Mouse (Mus musculus) B cell, adult 2 months (primary cell): Measurements from ENCODE around the gene Git1.

Experiments used
- DNase-seq, 2 experiments: peaks; one replicate each; pipeline ENCODE4 v3.0.0; 2022

Gene Git1

DNA sequence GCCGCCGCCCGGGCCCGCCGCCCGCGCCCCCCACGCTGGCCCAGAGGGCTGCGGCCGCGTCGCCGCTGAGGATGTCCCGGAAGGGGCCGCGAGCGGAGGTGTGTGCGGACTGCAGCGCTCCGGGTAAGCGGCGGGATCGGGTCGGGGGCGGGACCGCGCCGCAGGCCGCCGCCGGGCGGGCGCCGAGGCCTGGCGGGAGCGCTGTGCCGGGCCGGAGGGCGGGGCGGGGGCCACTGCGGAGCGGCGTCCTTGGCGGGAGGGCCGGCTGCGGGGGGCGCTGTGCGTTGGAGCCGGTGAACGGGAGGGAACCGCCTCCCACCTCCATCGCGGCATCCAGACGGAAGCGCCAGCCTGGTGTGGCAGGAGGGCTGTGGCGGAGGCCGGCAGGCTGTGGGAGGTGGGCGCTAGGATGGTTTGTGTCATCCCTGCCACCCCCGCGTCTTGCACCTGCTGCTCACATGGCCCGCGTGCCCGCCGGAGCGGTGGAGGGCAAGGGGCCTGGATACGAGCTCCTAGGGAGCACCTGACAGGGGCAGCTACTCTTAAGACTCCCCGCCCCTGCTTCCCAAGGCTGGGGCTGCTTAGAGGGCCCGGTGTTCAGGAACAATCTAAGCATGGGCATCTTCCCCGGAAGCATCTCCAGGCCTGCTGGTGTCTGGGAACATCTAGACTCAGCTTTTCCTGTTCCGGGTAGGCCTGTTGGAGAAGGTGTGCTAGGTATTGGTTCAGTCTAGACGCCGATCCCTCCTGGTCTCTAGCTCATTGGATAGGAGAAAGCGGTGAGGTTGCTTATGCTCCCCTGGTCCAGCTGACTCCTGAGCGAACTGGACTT lies at the start of gene Git1:
Git1 (plus strand) TSS at position 51 of the 832 bp plus-strand sequence.
- DNase-seq = peak; percentile 38 to 53

- DNase-seq = no peak
These were observed 48.4 kb upstream of the Git1 start for GRCm38 (mm10) chr11:77444939-77445338.

DNA sequence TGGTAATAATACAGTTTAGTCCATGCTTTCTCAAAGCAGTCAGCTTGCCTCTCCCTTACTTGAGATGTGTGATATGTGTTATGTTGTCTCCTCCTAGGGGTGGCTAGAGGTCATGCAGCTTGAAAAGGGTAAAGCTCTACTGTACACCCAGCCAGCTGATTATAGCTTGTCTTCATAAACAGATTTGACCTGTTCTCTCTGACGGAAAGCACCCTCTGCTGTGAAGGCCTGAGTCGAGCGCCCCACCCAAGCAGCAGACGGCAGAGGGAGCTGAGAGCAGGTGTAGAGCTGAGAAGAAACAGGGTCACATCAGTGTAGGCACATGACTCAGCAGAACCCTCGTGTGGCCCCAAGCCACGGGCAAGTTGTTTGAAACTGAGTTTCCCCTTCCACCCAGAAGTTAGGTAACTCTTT lies 46.7 kb upstream of the Git1 start:
- peak; percentile 52 to 65 for DNase-seq

DNA sequence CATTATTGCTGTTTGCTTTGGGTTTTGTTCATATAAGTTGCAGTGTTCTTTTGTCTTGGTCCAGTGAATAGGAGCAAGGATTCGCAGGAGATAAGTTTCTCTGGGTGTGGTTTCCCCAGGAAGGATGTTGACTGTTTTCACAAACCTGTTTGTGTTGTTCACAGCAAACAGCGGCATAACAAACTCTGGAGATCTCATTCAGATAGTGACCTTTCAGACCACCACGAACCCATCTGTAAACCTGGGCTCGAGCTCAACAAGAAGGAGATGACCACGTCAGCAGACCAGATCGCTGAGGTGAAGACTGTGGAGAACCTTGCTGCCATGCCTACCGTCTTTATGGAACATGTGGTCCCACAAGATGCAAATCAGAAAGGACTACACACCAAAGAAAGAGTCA lies 44.1 kb upstream of the Git1 start:
- no peak for DNase-seq

DNA sequence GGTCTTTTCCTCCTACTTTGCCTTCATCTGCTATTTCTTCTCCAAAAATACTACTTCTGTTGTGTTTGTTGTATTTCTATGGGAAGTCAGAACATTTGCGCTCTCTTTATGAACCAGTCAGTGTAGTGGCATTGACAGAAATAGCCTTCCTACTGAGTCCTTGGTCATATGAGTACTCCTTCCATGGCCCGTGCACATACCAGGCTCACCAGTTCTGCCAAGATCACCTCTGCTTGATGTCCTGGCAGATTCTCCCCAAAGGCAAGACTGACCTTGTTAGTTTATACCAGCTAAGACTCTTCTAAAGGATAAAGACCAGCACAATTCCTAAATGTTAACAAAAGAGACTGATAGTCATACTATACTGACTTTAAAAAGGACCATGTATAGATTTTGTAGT lies 41.7 kb upstream of the Git1 start:
- DNase-seq = no peak

DNA sequence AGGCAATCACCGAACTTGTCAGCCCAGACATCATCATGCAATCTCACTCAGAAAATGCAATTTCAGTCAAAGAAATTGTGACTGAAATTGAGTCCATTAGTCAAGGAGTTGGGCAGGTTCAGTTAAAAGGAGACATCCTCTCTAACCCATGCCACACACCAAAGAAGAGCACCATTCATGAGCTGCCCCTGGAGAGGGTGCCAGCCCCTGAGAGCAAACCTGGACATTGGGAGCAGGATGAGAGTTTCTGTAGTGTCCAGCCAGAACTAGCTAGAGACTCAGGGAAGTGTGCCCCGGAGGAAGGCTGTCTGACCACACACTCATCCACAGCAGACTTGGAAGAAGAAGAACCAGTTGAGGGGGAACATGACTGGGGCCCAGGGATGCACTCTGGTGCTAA lies 40.0 kb upstream of the Git1 start:
- no peak for DNase-seq

DNA sequence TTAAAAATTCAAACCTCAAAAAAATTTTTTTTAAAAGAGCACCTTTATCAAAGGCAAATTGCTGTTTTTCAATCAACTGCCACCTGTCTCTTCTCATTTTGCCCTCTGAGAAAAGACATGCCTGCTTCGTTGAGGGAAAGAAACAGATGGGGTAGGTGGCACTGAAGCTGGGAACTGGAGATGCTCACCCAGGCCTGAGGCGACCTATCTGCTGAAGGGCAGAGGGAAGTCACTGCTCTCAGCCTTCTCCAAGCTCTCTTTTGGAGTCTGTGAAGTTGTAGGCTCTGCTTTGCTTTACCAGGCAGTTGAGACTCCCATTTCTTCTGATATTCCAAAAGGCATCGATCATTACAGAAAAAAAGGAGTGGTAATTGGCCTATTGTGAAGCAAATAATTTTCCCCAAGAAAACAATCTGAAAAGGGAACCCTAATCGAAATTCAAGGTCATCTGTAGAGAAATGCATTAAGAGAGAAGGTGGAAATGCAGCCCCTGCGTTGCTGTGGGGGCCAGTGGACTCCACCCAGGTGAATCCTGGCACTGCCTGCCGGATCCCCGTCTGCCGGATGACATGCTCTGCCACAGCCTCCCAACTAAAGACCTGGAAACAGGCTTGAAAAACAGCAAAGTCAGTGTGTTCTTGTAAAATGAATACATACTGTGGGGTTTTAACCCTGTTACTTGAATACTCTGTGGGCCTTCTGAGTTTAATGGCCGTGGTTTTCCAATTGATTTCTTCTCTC lies 37.4 kb upstream of the Git1 start:
- no peak for DNase-seq

DNA sequence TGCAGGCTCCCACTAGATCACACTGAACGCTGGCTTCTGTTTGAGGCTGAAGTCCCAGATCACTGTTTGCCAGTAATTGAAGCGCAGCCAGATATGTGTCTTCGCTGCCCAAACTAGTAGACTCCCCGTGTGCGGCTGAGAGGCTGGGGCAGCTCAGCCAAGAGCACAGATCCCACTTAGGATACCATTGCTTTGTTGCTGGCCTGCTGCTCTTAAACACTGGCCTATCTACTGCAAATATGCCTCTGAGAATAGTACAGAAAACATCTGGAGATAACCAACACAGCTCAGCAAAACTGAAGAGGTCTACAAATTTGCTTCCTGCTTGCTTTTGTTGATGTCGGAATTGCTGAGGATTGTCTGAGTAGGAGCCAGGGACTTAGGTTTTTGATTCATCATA lies 36.5 kb upstream of the Git1 start:
- DNase-seq = no peak

- DNase-seq = no peak
These were observed 31.5 kb upstream of the Git1 start for GRCm38 (mm10) chr11:77461856-77462255.

GRCm38 (mm10) chr11:77462283-77463100 lies 30.9 kb upstream of the Git1 start, which contains the start of gene Coro6:
Gene Coro6 (plus strand): TSS chr11:77462411.
- peak; percentile 49 to 53 for DNase-seq

DNA sequence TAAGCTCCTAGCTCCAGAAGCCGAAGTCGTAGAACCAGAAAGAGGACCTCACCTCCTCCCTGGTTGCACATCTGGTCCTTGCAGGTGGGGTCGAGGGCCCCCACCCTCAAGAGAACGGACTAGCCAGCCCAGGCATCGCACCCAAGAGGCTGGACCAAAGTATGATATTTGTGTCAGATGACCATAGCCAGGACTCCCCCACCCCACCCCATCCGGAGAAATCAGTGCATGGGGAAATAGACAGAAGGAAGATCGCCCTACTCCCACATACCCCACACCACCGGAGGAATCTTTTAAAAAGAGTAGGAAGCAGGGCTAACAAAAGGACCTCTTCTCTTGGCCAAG lies 30.3 kb upstream of the Git1 start:
- DNase-seq = no peak

- DNase-seq = no peak
These were observed 29.6 kb upstream of the Git1 start for GRCm38 (mm10) chr11:77463786-77464185.

GRCm38 (mm10) chr11:77464684-77465083 lies 28.7 kb upstream of the Git1 start:
- DNase-seq = no peak

DNA sequence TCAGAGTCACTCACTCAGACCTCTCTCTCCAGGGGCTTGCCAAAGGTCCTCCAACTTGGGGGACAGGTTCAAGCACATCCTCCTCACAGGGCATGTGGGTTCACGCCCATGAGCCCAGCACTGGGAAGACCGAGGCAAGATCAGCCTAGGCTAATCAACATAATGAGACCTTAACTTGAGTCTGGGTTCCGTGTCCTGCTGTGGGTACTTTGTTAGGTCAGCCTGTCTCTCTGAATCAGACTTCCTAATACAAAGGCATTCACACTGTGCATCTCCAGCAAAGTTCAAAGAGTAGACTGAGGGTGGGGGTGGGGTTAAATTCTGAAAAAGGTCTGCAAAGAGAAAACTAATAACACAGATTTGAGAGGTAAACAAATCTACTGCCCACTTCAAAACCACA lies 28.3 kb upstream of the Git1 start:
- DNase-seq = no peak

- DNase-seq = no peak
These were observed 26.8 kb upstream of the Git1 start for GRCm38 (mm10) chr11:77466544-77466943.

GRCm38 (mm10) chr11:77467157-77467556 lies 26.2 kb upstream of the Git1 start:
- peak; percentile 87 for DNase-seq

DNA sequence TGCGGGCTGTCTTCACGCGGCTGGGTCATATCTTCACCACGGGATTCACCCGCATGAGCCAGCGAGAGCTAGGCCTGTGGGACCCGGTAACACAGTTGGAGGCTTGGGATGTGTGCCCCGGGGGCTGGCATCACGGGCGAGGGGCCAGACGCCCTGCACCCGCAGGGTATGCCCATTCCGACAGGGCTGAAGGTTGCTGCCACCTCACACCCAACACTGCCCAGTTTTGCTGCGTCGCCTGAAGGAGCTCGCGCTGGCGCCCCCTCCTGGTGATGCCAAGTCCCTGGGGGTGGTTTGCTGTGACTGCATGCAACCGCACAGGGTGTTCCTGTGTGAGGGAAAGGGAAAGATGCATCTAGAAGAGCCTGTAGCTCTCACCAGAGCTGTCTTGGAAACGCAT lies 25.6 kb upstream of the Git1 start:
- DNase-seq = peak; percentile 91

DNA sequence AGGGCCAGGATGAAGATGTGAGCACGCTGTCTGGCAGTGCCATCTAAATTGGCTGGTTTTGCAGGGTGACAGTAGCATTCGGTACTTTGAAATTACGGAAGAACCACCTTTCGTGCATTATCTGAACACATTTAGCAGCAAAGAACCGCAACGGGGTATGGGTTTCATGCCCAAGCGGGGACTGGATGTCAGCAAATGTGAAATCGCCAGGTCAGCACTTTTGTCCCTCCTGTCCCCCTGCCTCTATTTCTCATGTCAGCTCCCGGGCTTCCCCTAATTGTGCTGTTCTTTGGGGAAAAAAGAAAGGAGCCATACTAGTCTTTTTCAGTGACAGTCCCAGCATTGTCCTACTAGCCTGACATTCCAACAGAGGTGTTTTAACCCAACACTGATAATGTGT lies 25.0 kb upstream of the Git1 start:
- DNase-seq = no peak

- no peak for DNase-seq
These were observed 22.0 kb upstream of the Git1 start for GRCm38 (mm10) chr11:77471407-77471806.

DNA sequence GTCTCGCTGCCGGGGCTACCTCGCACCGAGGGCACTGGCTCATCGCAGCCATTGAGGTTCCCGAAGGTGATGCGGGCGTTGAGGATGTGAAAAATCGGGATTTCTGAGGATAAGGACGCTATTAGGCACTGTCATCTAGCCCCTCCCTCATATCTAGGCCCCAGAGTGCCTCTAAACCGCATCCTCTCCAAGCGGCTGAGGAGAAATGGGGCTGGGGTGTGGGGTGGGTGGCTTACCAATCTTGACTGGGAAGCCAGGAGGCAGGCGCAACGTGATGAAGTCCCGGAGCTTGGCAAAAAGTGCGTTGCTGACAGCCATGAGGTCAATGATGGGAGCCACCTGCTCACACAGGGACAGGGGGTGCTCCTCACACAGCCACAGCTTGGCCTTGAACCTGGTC lies 20.6 kb upstream of the Git1 start:
- no peak for DNase-seq

DNA sequence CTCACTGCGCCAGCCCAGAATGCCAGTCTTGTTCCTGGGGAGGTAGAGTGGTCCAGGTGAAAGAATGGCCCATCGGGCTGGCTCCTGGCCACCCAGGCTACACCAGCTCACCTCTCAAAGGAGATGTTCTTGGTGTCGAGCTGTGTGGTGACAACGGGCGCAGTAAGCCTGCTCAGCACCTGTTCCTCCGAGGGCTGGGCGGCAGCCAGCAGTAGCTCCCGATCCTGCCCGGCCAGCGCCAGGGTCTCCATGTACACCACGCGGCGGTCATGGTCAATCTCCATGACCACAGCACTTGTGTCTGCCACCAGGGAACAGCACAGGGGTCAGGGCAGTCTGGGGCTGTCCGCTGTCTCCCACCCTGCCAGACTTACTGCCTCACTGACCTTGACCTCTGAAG lies 17.1 kb upstream of the Git1 start:
- no peak for DNase-seq

- DNase-seq = no peak
These were observed 16.5 kb upstream of the Git1 start for GRCm38 (mm10) chr11:77476895-77477294.

DNA sequence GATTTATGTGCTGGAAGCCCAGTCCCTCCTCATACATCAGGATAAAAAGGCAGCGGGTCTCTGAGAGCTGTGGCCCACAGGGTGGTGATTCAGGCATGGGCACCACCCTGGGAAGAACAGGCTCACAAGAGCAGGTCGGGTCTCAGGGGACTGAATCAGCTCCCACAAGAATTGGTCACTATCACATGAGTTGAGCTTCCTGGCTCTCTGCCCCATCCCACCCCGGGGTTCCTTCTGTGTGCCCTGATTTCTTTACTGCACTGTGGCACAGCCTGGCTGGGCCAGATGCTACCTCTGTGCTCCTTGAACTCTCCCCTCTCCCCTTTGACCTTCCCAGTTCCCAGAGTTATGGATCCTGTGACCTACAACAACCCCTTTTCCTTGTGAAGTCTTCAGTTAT lies 10.3 kb upstream of the Git1 start:
- no peak for DNase-seq
